Comparison of ENCODE assay signal across 22 mouse cellular contexts in the genomic region with DNA sequence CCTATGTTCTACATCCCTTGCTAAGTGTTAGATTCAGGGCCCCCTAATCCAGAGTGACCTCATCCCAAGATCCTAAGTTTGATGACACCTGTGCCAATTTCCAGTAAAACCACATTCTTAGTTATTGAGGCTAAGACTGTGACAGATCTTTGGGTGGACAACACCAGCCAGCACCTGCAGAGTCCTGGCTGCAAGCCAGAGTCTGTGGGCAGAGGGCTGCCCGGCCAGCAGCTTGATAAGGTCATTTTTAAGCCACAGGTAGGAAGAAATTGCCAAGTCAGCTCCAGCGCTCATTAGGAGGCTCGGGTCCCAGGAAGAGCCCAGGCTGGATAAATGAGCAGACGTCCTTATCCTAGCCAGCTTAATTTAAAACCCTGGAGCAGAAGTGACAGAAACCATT. TPM values are rescaled to one million over a fixed set of nuclear protein-coding genes. Genes with fewer than 3 reads are reported as not detected.
DNase-seq lines count a peak whose midpoint lies in the region; ATAC-seq lines count a peak whose summit lies in the region.
"Had no signal": no experiment of that assay in that cellular context is flagged by ENCODE, and none has a peak within 500 bp of the region (broad histone marks: within the 10 kb centered on the region; RNA-seq: fewer than 3 reads in every experiment).

No protein-coding gene starts in this region.

- no peaks in the 10 kb centered on the region for H3K36me3 ChIP-seq in midbrain, embryonic 14.5 days (ENCODE audit: control insufficient read depth, insufficient read depth, low read length)
- H3K36me3 ChIP-seq in midbrain, embryonic 15.5 days (replicated peaks) = no peaks in the 10 kb centered on the region
- H3K36me3 ChIP-seq: embryonic facial prominence, embryonic 15.5 days; forebrain, embryonic 10.5 days; heart, embryonic 13.5 days had no signal

- H3K9me3 ChIP-seq in midbrain, embryonic 14.5 days (ENCODE audit: control insufficient read depth, low read length) = no peaks in the 10 kb centered on the region
- H3K9me3 ChIP-seq in midbrain, embryonic 15.5 days = no peaks in the 10 kb centered on the region
- H3K9me3 ChIP-seq: embryonic facial prominence, embryonic 15.5 days; forebrain, embryonic 10.5 days; heart, embryonic 13.5 days had no signal

- H3K4me1 ChIP-seq in midbrain, embryonic 14.5 days (ENCODE audit: control insufficient read depth, insufficient read depth, low read length) = peaks cover 8% of the 10 kb centered on the region; the same call in 1 of the 2 replicates
- peaks cover 14% of the 10 kb centered on the region for H3K4me1 ChIP-seq in midbrain, embryonic 15.5 days

- H3K4me3 ChIP-seq in midbrain, embryonic 14.5 days (replicated peaks; ENCODE audit: low read depth, low read length) = no peak overlapping the region
- H3K4me3 ChIP-seq in midbrain, embryonic 15.5 days = no peak overlapping the region
- H3K4me3 ChIP-seq: embryonic facial prominence, embryonic 15.5 days; erythroblast, embryonic 14.5 days; forebrain, embryonic 10.5 days; heart, embryonic 13.5 days had no signal

- H3K4me2 ChIP-seq in midbrain, embryonic 14.5 days (ENCODE audit: low read length) = no peak overlapping the region
- H3K4me2 ChIP-seq in midbrain, embryonic 15.5 days = no peak overlapping the region
- H3K4me2 ChIP-seq: embryonic facial prominence, embryonic 15.5 days; heart, embryonic 13.5 days; hindbrain, embryonic 14.5 days had no signal

- H3K9ac ChIP-seq in midbrain, embryonic 14.5 days (replicated peaks; ENCODE audit: low read length) = no peak overlapping the region
- no peak overlapping the region for H3K9ac ChIP-seq in midbrain, embryonic 15.5 days
- H3K9ac ChIP-seq: embryonic facial prominence, embryonic 15.5 days; heart, embryonic 13.5 days; hindbrain, embryonic 14.5 days had no signal

- no peaks in the 10 kb centered on the region for H3K27me3 ChIP-seq in midbrain, embryonic 14.5 days (ENCODE audit: control insufficient read depth, insufficient read depth, low read length)
- no peaks in the 10 kb centered on the region for H3K27me3 ChIP-seq in midbrain, embryonic 15.5 days (replicated peaks)

- no peak overlapping the region for H3K27ac ChIP-seq in midbrain, embryonic 14.5 days (replicated peaks; ENCODE audit: low read depth, low read length)
- no peak overlapping the region for H3K27ac ChIP-seq in midbrain, embryonic 15.5 days
- H3K27ac ChIP-seq: embryonic facial prominence, embryonic 15.5 days; forebrain, embryonic 10.5 days; heart, embryonic 13.5 days; hindbrain, embryonic 14.5 days had no signal

- peak; percentile 60 for DNase-seq in cerebellum, adult 8-10 months
- DNase-seq in midbrain, embryonic 14.5 days = peak; percentile 13
- peak; percentile 79 to 81 for DNase-seq in cerebellum, postnatal 10 days
- DNase-seq in cerebellum, postnatal 36 days = peak; percentile 48 to 52
- DNase-seq in thymus, postnatal 14 days = no peak
- DNase-seq: adrenal gland, adult 2 months; adrenal gland, postnatal 25 days; embryo, embryonic 11 days; gastrocnemius, postnatal 36 days; heart, adult 11 months; kidney, adult 2 months had no signal

- WGBS in midbrain, embryonic 14.5 days = 56% methylated on average over 4 of the region's 4 CpGs
- 60% methylated on average over 4 of the region's 4 CpGs for WGBS in midbrain, embryonic 15.5 days

- ATAC-seq in cerebellum, adult (ENCODE audit: insufficient number of reproducible peaks, low FRiP score, low TSS enrichment) = no peak
- no peak for ATAC-seq in midbrain, embryonic 14.5 days (ENCODE audit: low FRiP score, low TSS enrichment)
- no peak for ATAC-seq in midbrain, embryonic 15.5 days (replicated peaks)
- ATAC-seq: forebrain, embryonic 14.5 days; intestine, embryonic 16.5 days had no signal

RNA-seq across cellular contexts. Expression of a gene that starts 34.3 kb away (rescaled TPM):
- not detected in 2 replicates for polyA plus RNA-seq in midbrain, embryonic 14.5 days (2014; fragmentation: Nextera tagmentation; extraction: Ambion mirVana)
- not detected in 2 replicates for polyA plus RNA-seq in midbrain, embryonic 15.5 days (2015; fragmentation: Nextera tagmentation; extraction: Ambion mirVana)
- polyA plus RNA-seq: adrenal gland, adult 2 months; embryonic facial prominence, embryonic 11.5 days; embryonic facial prominence, embryonic 15.5 days; erythroblast, embryonic 14.5 days; forebrain, embryonic 10.5 days; forebrain, embryonic 14.5 days; heart, embryonic 13.5 days; heart, postnatal 0 days; hindbrain, embryonic 14.5 days; intestine, embryonic 16.5 days; kidney, adult 2 months had no signal
